Mouse (Mus musculus) mesoderm, embryonic 11.5 days (tissue): ENCODE data around the gene Spesp1.
A peak's percentile ranks its signal among the peaks of the same experiment; 100 is the strongest.

Experiments
- DNase-seq: peaks from one replicate; pipeline ENCODE4 v3.0.0-alpha.2; 2012; ENCODE audit warnings: low read depth, low spot score

Spesp1 gene

GRCm38 (mm10) chr9:62281991-62282390, at the start of gene Spesp1:
TSS of gene Spesp1 (minus strand) at chr9:62282208.
- no peak for DNase-seq

GRCm38 (mm10) chr9:62325965-62326364, 44.0 kb upstream of the Spesp1 start:
- no peak for DNase-seq

GRCm38 (mm10) chr9:62323816-62324215, 41.8 kb upstream of the Spesp1 start:
- DNase-seq: no peak

GRCm38 (mm10) chr9:62318729-62319128, 36.7 kb upstream of the Spesp1 start:
- no peak for DNase-seq

GRCm38 (mm10) chr9:62315556-62315955, 33.5 kb upstream of the Spesp1 start:
- DNase-seq: no peak

- no peak for DNase-seq
Observed at GRCm38 (mm10) chr9:62296891-62297290, 14.9 kb upstream of the Spesp1 start.

- peak; percentile 87 for DNase-seq
Observed at GRCm38 (mm10) chr9:62295006-62295698, 13.1 kb upstream of the Spesp1 start.

- no peak for DNase-seq
Observed at GRCm38 (mm10) chr9:62287633-62288025, 5.6 kb upstream of the Spesp1 start.

GRCm38 (mm10) chr9:62286967-62287632, 5.1 kb upstream of the Spesp1 start:
- DNase-seq: peak; percentile 78

GRCm38 (mm10) chr9:62284266-62284665, 2.3 kb upstream of the Spesp1 start:
- DNase-seq: no peak

GRCm38 (mm10) chr9:62276899-62277298, 5.1 kb downstream of the Spesp1 start:
- no peak for DNase-seq

- no peak for DNase-seq
Observed at GRCm38 (mm10) chr9:62270775-62271399, 11.1 kb downstream of the Spesp1 start.

GRCm38 (mm10) chr9:62269161-62269560, 12.8 kb downstream of the Spesp1 start:
- no peak for DNase-seq

- DNase-seq: no peak
Observed at GRCm38 (mm10) chr9:62265278-62265677, 16.7 kb downstream of the Spesp1 start.

- DNase-seq: no peak
Observed at GRCm38 (mm10) chr9:62263652-62264051, 18.4 kb downstream of the Spesp1 start.

GRCm38 (mm10) chr9:62261406-62261805, 20.6 kb downstream of the Spesp1 start:
- DNase-seq: no peak

- no peak for DNase-seq
Observed at GRCm38 (mm10) chr9:62261006-62261405, 21.0 kb downstream of the Spesp1 start.

- no peak for DNase-seq
Observed at GRCm38 (mm10) chr9:62258005-62258404, 24.0 kb downstream of the Spesp1 start.

- peak; percentile 37 for DNase-seq
Observed at GRCm38 (mm10) chr9:62255896-62256576, 26.0 kb downstream of the Spesp1 start.

- peak; percentile 60 for DNase-seq
Observed at GRCm38 (mm10) chr9:62253736-62254443, 28.1 kb downstream of the Spesp1 start.

- DNase-seq: no peak
Observed at GRCm38 (mm10) chr9:62250296-62250695, 31.7 kb downstream of the Spesp1 start.
